Mouse (Mus musculus) monocyte, adult 2 months (primary cell): ENCODE measurements around the gene Lmf2.

Experiments
- DNase-seq, 2 experiments: peaks; one replicate each; pipeline ENCODE4 v3.0.0; 2022; ENCODE audit warnings: low spot score in 2 of 2, low read depth in 1 of 2

Gene Lmf2

DNA sequence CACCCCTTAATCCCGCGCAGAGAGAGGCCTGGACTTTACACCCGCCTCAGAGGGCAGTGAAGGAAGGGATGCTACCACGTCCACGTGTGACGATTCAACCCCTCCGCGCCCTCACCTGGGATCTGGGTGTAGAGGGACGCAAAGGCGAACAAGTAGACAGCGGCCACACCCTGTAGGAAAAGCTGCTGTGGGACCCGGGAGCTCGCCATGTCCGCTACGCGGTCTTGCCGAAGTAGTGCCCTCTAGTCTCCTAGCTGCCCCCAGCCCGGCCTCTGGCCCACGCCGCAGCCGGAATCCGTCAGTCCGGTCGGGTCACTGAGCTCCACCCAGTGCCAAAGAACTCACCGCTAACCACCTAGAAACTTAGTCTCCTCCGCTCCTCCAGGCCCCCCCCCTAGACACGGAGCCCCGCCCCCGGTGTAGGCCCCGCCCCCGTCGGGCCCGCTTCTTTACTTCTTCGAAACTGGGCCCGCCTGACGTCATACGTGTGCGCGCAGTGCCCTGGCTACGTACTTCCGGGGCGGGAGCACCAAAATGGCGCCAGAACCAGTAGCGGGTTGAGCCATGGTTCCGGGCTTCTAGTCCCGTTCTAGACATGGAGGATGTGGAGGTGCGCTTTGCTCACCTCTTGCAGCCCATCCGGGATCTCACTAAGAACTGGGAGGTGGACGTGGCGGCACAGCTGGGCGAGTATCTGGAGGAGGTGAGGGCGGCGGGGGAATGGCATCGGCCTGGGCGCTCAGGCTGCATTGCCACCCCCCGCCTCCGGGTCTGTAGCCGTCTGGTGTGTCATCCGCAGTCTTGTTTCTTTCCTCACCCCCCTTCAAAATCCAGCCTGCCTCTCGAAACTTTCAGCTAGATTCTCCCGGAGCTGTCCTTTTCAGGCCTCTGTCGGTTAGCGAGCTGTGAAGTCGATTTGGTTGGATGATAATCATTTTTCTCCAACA is at the start of gene Lmf2, which contains the start of gene Ncaph2:
Lmf2 (minus strand) TSS at position 419 of the 947 bp plus-strand sequence.
Ncaph2 (plus strand) TSS at position 479 of the 947 bp plus-strand sequence.
- peak; percentile 88 to 94 for DNase-seq

GRCm38 (mm10) chr15:89404831-89405623 is 49.6 kb upstream of the Lmf2 start:
- no peak for DNase-seq

DNA sequence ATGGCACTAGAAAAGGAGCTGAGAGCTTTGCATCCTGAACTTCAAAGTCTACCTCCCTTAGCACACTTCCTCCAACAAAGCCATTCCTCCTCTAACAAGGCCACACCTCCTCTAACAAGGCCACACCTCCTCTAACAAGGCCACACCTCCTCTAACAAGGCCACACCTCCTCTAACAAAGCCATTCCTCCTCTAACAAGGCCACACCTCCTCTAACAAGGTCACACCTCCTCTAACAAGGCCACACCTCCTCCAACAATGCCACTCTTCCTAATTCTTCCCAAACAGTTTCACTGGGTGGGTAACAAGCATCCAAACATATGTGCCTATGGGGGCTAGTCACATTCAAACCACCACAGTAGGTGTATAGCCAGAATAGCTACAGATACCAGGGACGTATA is 47.0 kb upstream of the Lmf2 start:
- DNase-seq = no peak

- DNase-seq = no peak
These were observed 44.3 kb upstream of the Lmf2 start for GRCm38 (mm10) chr15:89399716-89400115.

- no peak for DNase-seq
These were observed 42.7 kb upstream of the Lmf2 start for GRCm38 (mm10) chr15:89398146-89398545.

DNA sequence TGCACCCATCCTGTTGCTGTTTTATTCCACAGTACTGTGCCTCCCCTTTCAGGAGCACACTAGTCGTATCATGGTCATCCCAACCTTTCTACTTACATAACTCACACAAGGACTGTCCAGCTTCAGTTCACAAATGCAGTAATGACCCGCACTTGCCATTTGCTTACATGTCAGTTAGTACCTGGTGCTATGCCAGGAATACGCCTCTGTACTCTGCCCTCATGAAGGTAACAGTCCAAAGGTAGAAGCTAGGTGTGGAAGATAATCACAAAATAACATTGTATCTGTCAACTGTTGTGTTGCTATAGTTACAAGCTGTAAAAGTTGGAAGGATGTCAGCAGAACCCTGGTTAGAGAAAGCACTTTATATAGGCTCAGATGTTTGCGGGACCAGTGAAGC is 41.4 kb upstream of the Lmf2 start:
- DNase-seq = no peak

- DNase-seq = no peak
These were observed 34.6 kb upstream of the Lmf2 start for GRCm38 (mm10) chr15:89390081-89390480.

- no peak for DNase-seq
These were observed 31.7 kb upstream of the Lmf2 start for GRCm38 (mm10) chr15:89387127-89387526.

- DNase-seq = no peak
These were observed 29.2 kb upstream of the Lmf2 start, which contains the start of gene Klhdc7b for GRCm38 (mm10) chr15:89384617-89385016. TSS of gene Klhdc7b (plus strand) at chr15:89384917.

DNA sequence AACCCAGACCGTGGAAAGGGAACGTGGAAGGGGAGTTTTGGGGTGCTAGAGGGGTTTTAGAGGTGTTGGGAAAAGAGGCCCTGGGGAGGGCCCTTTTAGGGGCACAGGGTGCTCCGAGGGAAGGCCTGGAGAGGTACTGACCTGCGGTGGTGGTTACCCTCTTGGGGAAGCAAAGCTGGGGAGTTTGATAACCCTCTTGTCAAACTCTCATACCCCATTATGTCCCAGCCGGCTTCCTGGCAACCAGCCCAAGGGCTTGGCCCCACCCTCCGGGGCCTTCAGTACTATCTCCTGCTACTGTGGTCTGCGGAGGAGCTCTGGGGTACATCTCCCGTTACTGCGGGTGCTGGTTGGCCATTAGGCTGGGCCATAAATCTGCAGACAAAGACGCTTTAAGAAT is 24.0 kb upstream of the Lmf2 start:
- no peak for DNase-seq

DNA sequence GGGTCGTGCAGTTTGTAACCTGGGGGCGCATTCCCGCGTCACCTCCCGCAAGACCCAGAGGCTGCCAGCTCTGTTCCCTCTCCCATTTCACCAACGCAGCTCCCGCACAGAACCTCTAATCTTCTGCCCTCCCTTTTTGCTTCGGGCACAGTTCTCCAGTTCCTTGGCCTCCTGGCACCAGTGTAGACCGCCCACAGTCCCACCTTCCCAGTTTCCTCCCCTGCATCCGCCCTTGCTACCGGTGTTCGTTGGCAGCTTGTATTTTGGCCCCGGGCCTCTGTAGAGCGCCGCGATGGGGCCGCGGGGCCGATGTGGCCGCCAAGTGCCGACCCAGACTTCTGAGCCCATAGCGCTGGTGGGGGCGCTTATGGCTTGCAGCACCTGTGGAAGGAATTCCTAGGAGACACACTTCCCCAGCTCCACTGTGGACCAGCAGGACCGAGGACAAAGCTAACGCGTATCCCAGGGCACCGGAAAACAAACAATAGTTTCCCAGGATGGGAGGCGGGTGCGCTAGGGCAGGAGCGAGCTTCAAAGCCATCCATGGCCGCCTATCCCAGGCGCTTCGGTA is 23.5 kb upstream of the Lmf2 start, which contains the start of gene Odf3b:
Odf3b (minus strand) TSS at position 452 of the 571 bp plus-strand sequence.
- DNase-seq = no peak

GRCm38 (mm10) chr15:89377938-89378828 is 22.7 kb upstream of the Lmf2 start:
- DNase-seq = no peak

- DNase-seq = no peak
These were observed 21.9 kb upstream of the Lmf2 start for GRCm38 (mm10) chr15:89377362-89377761.

DNA sequence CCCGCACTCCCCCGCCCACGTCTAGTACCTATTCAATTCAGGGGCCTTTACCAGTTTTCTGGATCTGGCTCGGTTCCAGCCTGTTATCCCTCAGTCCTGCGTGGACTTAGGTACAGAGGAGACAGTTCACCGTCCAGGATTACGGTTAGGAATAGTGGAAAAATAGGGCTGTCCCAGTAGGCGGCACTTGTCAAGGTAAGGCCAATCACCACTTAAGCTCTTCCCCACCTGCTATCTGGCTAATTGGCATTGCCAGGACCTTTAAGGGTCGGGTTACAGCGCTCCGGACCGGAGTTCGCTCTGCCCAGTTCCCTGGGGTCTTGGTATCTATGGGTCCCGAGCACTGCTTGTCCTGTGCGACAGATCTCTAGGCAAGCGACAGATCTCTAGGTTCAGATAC is 21.5 kb upstream of the Lmf2 start, which contains the start of gene Tymp:
Tymp (minus strand) TSS at position 83 of the 400 bp plus-strand sequence.
- DNase-seq = no peak

- DNase-seq = no peak
These were observed 20.6 kb upstream of the Lmf2 start for GRCm38 (mm10) chr15:89376040-89376439.

DNA sequence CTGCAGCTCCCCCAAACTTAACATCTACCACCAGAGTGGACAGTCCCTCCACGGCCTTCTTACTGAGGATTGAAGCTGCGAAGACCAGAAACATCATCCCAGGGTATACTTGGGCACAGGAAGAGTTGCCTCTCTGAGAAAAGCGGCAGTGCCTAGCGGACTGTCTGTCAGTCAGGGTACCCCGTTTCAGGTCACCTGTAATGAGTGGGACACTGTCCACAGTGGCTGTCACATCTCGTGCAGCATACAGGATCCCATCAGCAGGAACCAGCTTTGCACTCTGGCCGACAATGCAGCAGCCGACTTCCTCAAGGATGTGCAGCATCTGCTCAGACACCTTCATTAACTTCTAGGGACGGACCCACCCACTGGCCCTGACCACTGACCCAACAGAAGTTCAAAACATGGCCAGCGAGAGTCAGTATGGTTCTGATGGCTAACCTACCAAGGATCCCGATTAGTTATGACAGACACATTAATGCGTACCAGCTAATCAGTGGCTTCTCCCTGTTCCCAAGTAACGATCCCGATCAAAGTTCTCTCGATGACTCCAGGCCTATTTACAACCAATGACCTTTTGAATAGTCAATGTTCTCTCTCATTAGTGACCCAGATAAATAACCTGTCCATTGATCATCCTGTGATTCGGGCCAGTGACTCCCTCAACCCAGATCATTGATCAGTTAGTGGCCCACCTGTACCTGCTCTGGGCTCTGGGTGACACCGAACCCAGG is 19.5 kb upstream of the Lmf2 start:
- DNase-seq = no peak

DNA sequence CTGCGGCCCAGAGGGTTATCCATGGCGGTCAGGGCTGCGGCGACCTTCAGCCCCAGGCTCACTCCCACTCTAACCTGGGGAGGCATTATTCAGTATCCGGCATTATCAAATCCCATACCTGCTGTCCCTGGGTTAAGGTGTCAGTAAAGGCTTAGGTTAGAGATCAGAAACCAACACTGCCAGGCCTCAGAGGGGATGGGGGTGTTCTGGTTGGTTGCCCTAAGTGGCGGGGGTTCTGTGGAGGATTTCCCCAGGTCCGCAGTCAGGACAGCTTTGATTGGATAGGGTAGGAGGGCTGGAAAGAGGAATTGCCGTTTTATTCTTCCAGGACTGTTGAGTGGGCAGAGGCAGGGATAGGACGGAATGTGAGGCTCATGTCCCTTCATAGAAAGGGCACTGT is 18.9 kb upstream of the Lmf2 start:
- DNase-seq = no peak

DNA sequence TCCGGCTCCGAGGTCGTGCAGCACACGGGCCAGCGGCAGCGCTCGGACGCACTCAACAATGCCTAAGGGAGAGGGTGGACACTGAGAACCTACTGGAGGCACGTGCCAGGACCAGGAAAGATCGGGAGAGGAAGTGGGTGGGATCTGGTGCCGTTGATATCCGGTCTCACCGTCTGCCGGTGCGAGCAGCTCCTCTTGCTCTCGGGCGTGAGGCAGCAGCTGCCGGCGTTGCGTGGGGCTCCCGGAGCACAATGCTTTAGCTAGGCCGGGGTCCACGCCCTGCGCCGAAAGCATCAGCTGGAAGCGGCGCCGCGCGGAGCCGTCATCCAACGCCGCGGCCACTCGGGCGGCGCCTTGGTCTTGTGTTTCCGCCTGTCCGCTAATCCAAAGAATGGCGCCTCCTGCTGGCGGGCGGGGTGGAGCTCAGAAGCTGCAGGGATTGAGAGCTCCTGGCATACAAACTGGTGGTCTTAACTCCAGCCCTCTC is 18.3 kb upstream of the Lmf2 start, which contains the start of gene Sco2:
Sco2 (minus strand) TSS at position 85 of the 487 bp plus-strand sequence.
- peak; percentile 71 to 86 for DNase-seq

DNA sequence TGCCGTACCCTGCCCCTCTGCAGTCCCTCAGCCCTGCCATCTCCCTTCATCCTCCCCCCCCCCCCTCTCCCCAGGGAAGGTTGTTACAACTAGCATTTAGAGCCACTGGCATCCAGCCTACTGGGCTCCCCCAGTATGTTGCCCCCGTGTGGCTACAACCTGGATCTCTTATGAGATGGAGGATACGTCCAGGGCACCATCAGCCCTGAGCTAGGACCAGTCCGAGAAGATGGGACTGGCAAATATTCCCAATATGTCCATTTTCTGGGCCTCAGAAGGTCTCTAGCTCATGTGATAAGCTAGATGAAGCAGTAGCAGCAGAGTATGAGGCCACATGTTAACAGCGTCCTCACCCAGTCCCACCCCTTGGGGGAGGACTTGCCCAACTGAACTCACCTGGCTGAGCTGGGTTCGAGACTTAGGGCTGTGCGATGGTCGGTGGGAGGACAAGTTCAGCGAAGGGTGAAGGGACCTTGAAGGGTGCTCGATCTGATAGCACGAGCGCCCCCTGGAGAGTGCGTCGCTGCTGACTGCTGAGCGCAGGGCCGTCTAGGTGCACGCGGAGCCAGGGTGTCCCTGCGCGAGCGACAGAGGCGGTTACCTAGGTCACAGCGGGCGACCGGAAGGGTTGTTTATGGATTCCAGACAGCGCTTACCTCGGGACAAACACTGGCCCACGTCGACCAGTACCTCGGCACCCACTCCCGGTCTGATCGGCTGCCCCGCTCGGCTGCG is 17.7 kb upstream of the Lmf2 start:
- peak; percentile 55 to 75 for DNase-seq
